Mouse (Mus musculus): Measurements from ENCODE around the gene Gm17078. TPM values are rescaled to one million over a fixed set of nuclear protein-coding genes. Genes with fewer than 3 reads are reported as not detected.
"Not testable (repeated sequence)": the region's sequence is repeated elsewhere in the genome, so short reads cannot be mapped to it uniquely, and the experiment has no call there.

Gene Gm17078
- polyA plus RNA-seq (2014; fragmentation: Nextera tagmentation; extraction: Ambion mirVana), result not detected in 2 replicates

- ATAC-seq (replicated peaks; ENCODE audit: low FRiP score, low TSS enrichment, low read depth) (no peak), DNase-seq (ENCODE audit: low spot score) (no peak)
These were observed at the start of gene Gm17078 for GRCm38 (mm10) chr14:51611210-51611609. Gm17078 (minus strand) TSS chr14:51611310.

GRCm38 (mm10) chr14:51635566-51635965, 24.5 kb upstream of the Gm17078 start, which contains the start of gene Gm4181:
Gm4181 (minus strand) TSS chr14:51635666.
- not testable (repeated sequence) for H3K4me1 ChIP-seq (replicated peaks; ENCODE audit: control insufficient read depth, insufficient read depth, low read length); H3K36me3 ChIP-seq (ENCODE audit: control insufficient read depth, insufficient read depth, low read length); H3K9me3 ChIP-seq (ENCODE audit: control insufficient read depth, low read length); H3K27ac ChIP-seq (ENCODE audit: low read depth); H3K4me3 ChIP-seq (ENCODE audit: low read depth, low read length); DNase-seq (ENCODE audit: low spot score); H3K4me2 ChIP-seq (ENCODE audit: low read length); H3K27me3 ChIP-seq (replicated peaks; ENCODE audit: control insufficient read depth, insufficient read depth, low read length); H3K9ac ChIP-seq (ENCODE audit: low read length); ATAC-seq (replicated peaks; ENCODE audit: low FRiP score, low TSS enrichment, low read depth)
- WGBS, result 91% methylated on average over 1 of the region's 1 CpGs

More at GRCm38 (mm10) chr14:51611210-51611609, at the start of gene Gm17078:
- Histone ChIP-seq H3K9ac (ENCODE audit: low read length) (no peak within 1 kb of the TSS), H3K36me3 (ENCODE audit: control insufficient read depth, insufficient read depth, low read length) (no peaks in the 10 kb centered on the region), H3K27ac (ENCODE audit: low read depth) (no peak within 1 kb of the TSS), H3K4me2 (ENCODE audit: low read length) (no peak within 1 kb of the TSS), H3K4me3 (ENCODE audit: low read depth, low read length) (no peak within 1 kb of the TSS), H3K9me3 (ENCODE audit: control insufficient read depth, low read length) (no peaks in the 10 kb centered on the region), H3K4me1 (replicated peaks; ENCODE audit: control insufficient read depth, insufficient read depth, low read length) (no peaks in the 10 kb centered on the region), H3K27me3 (replicated peaks; ENCODE audit: control insufficient read depth, insufficient read depth, low read length) (no peaks in the 10 kb centered on the region)
- 97% methylated on average over 1 of the region's 1 CpGs for WGBS

DNA sequence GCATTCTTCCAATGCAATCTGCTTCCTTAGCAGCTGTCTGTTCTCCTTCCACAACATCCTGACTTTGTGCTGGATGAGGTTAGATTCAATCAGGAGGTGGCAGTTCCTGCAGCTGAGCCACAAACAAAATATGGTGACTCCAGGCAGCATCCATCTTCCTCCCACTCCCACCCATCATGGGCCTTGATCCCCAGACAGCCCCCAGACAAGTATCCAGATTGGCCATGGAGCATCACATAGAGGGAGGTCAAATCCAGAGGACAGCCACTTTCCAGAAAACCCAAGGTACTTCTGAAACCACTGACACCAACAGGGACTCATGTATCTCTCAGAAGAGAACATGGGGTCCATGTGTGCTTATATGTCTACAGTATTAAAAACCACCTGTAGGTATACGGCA, 21.3 kb upstream of the Gm17078 start:
- H3K36me3 ChIP-seq (ENCODE audit: control insufficient read depth, insufficient read depth, low read length); DNase-seq (ENCODE audit: low spot score); H3K4me3 ChIP-seq (ENCODE audit: low read depth, low read length); H3K27me3 ChIP-seq (replicated peaks; ENCODE audit: control insufficient read depth, insufficient read depth, low read length); H3K4me2 ChIP-seq (ENCODE audit: low read length); H3K9ac ChIP-seq (ENCODE audit: low read length); H3K27ac ChIP-seq (ENCODE audit: low read depth); ATAC-seq (replicated peaks; ENCODE audit: low FRiP score, low TSS enrichment, low read depth); H3K4me1 ChIP-seq (replicated peaks; ENCODE audit: control insufficient read depth, insufficient read depth, low read length); H3K9me3 ChIP-seq (ENCODE audit: control insufficient read depth, low read length): not testable (repeated sequence)
- WGBS, result 88% methylated on average over 1 of the region's 1 CpGs

DNA sequence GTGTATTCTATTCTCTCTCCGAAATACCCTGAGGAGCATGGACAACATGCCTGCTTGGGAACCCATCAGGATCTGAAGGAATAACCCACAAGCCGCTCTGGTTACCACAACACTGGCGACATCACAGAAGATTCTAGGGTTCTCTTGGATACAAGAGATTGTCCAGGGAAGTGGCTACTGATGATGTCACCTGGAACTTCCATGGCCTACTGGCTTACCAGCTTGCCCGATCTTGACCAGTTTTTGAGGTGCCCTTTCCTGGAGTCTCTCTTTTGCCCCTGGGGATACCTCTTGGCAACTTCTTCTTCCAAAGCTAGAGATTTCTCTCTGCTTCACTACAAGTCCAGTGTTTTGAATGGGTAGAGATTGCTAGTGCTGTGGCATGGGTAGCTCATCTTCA, 19.1 kb downstream of the Gm17078 start, which contains the start of gene Gm17174:
TSS of gene Gm17174 (minus strand) at position 101 of the 400 bp plus-strand sequence.
- WGBS, result 87% methylated on average over 4 of the region's 4 CpGs
- H3K27me3 ChIP-seq (replicated peaks; ENCODE audit: control insufficient read depth, insufficient read depth, low read length), result not testable (repeated sequence)

DNA sequence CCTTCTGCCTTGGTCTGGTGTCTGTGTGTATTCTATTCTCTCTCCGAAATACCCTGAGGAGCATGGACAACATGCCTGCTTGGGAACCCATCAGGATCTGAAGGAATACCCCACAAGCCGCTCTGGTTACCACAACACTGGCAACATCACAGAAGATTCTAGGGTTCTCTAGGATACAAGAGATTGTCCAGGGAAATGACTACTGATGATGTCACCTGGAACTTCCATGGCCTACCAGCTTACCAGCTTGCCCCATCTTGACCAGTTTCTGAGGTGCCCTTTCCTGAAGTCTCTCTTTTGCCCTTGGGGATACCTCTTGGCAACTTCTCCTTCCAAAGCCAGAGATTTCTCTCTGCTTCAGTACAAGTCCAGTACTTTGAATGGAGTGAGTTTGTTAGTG, 37.1 kb downstream of the Gm17078 start, which contains the start of gene Gm17175:
TSS of gene Gm17175 (minus strand) at position 101 of the 400 bp plus-strand sequence.
- H3K4me1 ChIP-seq (replicated peaks; ENCODE audit: control insufficient read depth, insufficient read depth, low read length); H3K9me3 ChIP-seq (ENCODE audit: control insufficient read depth, low read length); H3K9ac ChIP-seq (ENCODE audit: low read length); ATAC-seq (replicated peaks; ENCODE audit: low FRiP score, low TSS enrichment, low read depth); H3K4me2 ChIP-seq (ENCODE audit: low read length); H3K4me3 ChIP-seq (ENCODE audit: low read depth, low read length); H3K27ac ChIP-seq (ENCODE audit: low read depth); H3K36me3 ChIP-seq (ENCODE audit: control insufficient read depth, insufficient read depth, low read length); DNase-seq (ENCODE audit: low spot score); H3K27me3 ChIP-seq (replicated peaks; ENCODE audit: control insufficient read depth, insufficient read depth, low read length): not testable (repeated sequence)
- 88% methylated on average over 2 of the region's 2 CpGs for WGBS

More for the DNA sequence above, 19.1 kb downstream of the Gm17078 start, which contains the start of gene Gm17174:
- not testable (repeated sequence) for H3K4me3 ChIP-seq (ENCODE audit: low read depth, low read length); H3K4me2 ChIP-seq (ENCODE audit: low read length); H3K36me3 ChIP-seq (ENCODE audit: control insufficient read depth, insufficient read depth, low read length); H3K4me1 ChIP-seq (replicated peaks; ENCODE audit: control insufficient read depth, insufficient read depth, low read length); ATAC-seq (replicated peaks; ENCODE audit: low FRiP score, low TSS enrichment, low read depth); H3K9ac ChIP-seq (ENCODE audit: low read length); H3K9me3 ChIP-seq (ENCODE audit: control insufficient read depth, low read length); H3K27ac ChIP-seq (ENCODE audit: low read depth); DNase-seq (ENCODE audit: low spot score)

Other genes with a start within 250 kb of the Gm17078 start
- not detected in 2 replicates for gene Gm7247, start 249.6 kb downstream of the Gm17078 start, polyA plus RNA-seq (2014; fragmentation: Nextera tagmentation; extraction: Ambion mirVana)
- gene Vmn2r88, start 200.5 kb downstream of the Gm17078 start, polyA plus RNA-seq (2014; fragmentation: Nextera tagmentation; extraction: Ambion mirVana), result not detected in 2 replicates
- not detected in 2 replicates for gene Vmn2r89, start 159.5 kb downstream of the Gm17078 start, polyA plus RNA-seq (2014; fragmentation: Nextera tagmentation; extraction: Ambion mirVana)
- not detected in 2 replicates for gene Gm5622, start 58.5 kb downstream of the Gm17078 start, polyA plus RNA-seq (2014; fragmentation: Nextera tagmentation; extraction: Ambion mirVana)
- not detected in 2 replicates for gene Gm17175, start 37.2 kb downstream of the Gm17078 start, polyA plus RNA-seq (2014; fragmentation: Nextera tagmentation; extraction: Ambion mirVana)
- gene Gm17174, start 19.2 kb downstream of the Gm17078 start, polyA plus RNA-seq (2014; fragmentation: Nextera tagmentation; extraction: Ambion mirVana), result not detected in 2 replicates
- gene Gm4181, start 24.4 kb upstream of the Gm17078 start, polyA plus RNA-seq (2014; fragmentation: Nextera tagmentation; extraction: Ambion mirVana), result not detected in 2 replicates
- gene Gm17079, start 84.2 kb upstream of the Gm17078 start, polyA plus RNA-seq (2014; fragmentation: Nextera tagmentation; extraction: Ambion mirVana), result not detected in 2 replicates
- not detected in 2 replicates for gene Gm5800, start 105.9 kb upstream of the Gm17078 start, polyA plus RNA-seq (2014; fragmentation: Nextera tagmentation; extraction: Ambion mirVana)
- gene Ang4, start 162.3 kb upstream of the Gm17078 start, polyA plus RNA-seq (2014; fragmentation: Nextera tagmentation; extraction: Ambion mirVana), result 1.8 and 1.9 TPM in 2 replicates
- gene AY358078, start 188.7 kb upstream of the Gm17078 start, polyA plus RNA-seq (2014; fragmentation: Nextera tagmentation; extraction: Ambion mirVana), result not detected in 2 replicates
- gene Ear6, start 242.4 kb upstream of the Gm17078 start, polyA plus RNA-seq (2014; fragmentation: Nextera tagmentation; extraction: Ambion mirVana), result not detected in 2 replicates